Mouse (Mus musculus) gonadal fat pad, adult 2 months (tissue): ENCODE measurements around the gene Rps3a1. TPM values are rescaled to one million over a fixed set of nuclear protein-coding genes. Genes with fewer than 3 reads are reported as not detected.
"Not testable (repeated sequence)": the region's sequence is repeated elsewhere in the genome, so short reads cannot be mapped to it uniquely, and the experiment has no call there.

ENCODE experiments used
- DNase-seq: peaks from one replicate; pipeline ENCODE4 v3.0.0-alpha.2; 2012; ENCODE audit warnings: low read depth
- polyA plus RNA-seq: library from polyadenylated mRNA; depleted of rRNA; stranded (reverse); fragments of >200 nt; gene quantifications from 2 replicates; pipeline ENCODE4 v1.2.3, GENCODE M21; 2012; rRNA removed

Gene Rps3a1
- polyA plus RNA-seq, 1 experiment = 415 TPM

GRCm38 (mm10) chr3:86114659-86115338 lies 27.7 kb downstream of the Rps3a1 start:
- no peak for DNase-seq

GRCm38 (mm10) chr3:86112766-86113165 lies 29.7 kb downstream of the Rps3a1 start:
- DNase-seq = no peak

- DNase-seq = no peak
These were observed 32.4 kb downstream of the Rps3a1 start for GRCm38 (mm10) chr3:86110077-86110476.

- DNase-seq = no peak
These were observed 33.4 kb downstream of the Rps3a1 start for GRCm38 (mm10) chr3:86109099-86109498.

GRCm38 (mm10) chr3:86108576-86108975 lies 33.9 kb downstream of the Rps3a1 start:
- no peak for DNase-seq

- no peak for DNase-seq
These were observed 34.6 kb downstream of the Rps3a1 start for GRCm38 (mm10) chr3:86107637-86108539.

- DNase-seq = no peak
These were observed 36.3 kb downstream of the Rps3a1 start for GRCm38 (mm10) chr3:86106086-86106632.

GRCm38 (mm10) chr3:86104909-86105308 lies 37.6 kb downstream of the Rps3a1 start:
- DNase-seq = no peak

GRCm38 (mm10) chr3:86104433-86104832 lies 38.1 kb downstream of the Rps3a1 start:
- not testable (repeated sequence) for DNase-seq

GRCm38 (mm10) chr3:86103449-86104291 lies 38.8 kb downstream of the Rps3a1 start:
- no peak for DNase-seq

GRCm38 (mm10) chr3:86101956-86102355 lies 40.5 kb downstream of the Rps3a1 start:
- no peak for DNase-seq

- DNase-seq = no peak
These were observed 48.6 kb downstream of the Rps3a1 start for GRCm38 (mm10) chr3:86093907-86094306.

- DNase-seq = no peak
These were observed 49.2 kb downstream of the Rps3a1 start for GRCm38 (mm10) chr3:86093213-86093845.

Other genes starting within 250 kb of the Rps3a1 start
- gene Sh3d19, start 171.6 kb downstream of the Rps3a1 start, polyA plus RNA-seq = 40.7 and 52.7 TPM in 2 replicates
- gene Prss48, start 140.2 kb downstream of the Rps3a1 start, polyA plus RNA-seq = 0.12 TPM in 1 of 2 replicates, not detected in the other
- 17.8 and 22.0 TPM in 2 replicates for gene Lrba, start 82.0 kb upstream of the Rps3a1 start, polyA plus RNA-seq